Comparison of ENCODE assay signal across 8 mouse cellular contexts in genomic region chr5:117360631-117361541, GRCm38 (mm10). TPM values are rescaled to one million over a fixed set of nuclear protein-coding genes. Genes with fewer than 3 reads are reported as not detected.
DNase-seq lines count a peak whose midpoint lies in the region; ATAC-seq lines count a peak whose summit lies in the region.

No protein-coding gene starts in this region.

- H3K4me2 ChIP-seq in liver, embryonic 16.5 days (ENCODE audit: low read depth, low read length) = peak overlapping the region; percentile 30; the same call in 1 of the 2 replicates

- H3K9me3 ChIP-seq in megakaryocyte, embryonic 14.5 days = no peaks in the 10 kb centered on the region
- H3K9me3 ChIP-seq in liver, embryonic 16.5 days (replicated peaks; ENCODE audit: control insufficient read depth, low read length) = no peaks in the 10 kb centered on the region

- DNase-seq in adrenal gland, postnatal 10 days = peak; percentile 45
- peak; percentile 39 for DNase-seq in heart, postnatal 4 days
- DNase-seq in natural killer cell, adult 2 months (ENCODE audit: low spot score in 2 of 2) = no peak
- DNase-seq in right cerebral cortex, postnatal 36 days (ENCODE audit: low spot score in 2 of 2) = no peak
- no peak for DNase-seq in thymus, postnatal 36 days

- H3K4me3 ChIP-seq in megakaryocyte, embryonic 14.5 days (replicated peaks) = peak overlapping the region; percentile 60
- no peak overlapping the region for H3K4me3 ChIP-seq in liver, embryonic 16.5 days (ENCODE audit: low read depth, low read length)

- H3K9ac ChIP-seq in liver, embryonic 16.5 days (ENCODE audit: low read depth, low read length) = peak overlapping the region; percentile 21; the same call in 1 of the 2 replicates

- peaks cover 66% of the 10 kb centered on the region for H3K4me1 ChIP-seq in megakaryocyte, embryonic 14.5 days
- peaks cover 46% of the 10 kb centered on the region for H3K4me1 ChIP-seq in liver, embryonic 16.5 days (ENCODE audit: control insufficient read depth, low read depth, low read length)

- 23% methylated on average over 13 of the region's 13 CpGs for WGBS in liver, embryonic 16.5 days (ENCODE audit: insufficient replicate concordance)

- H3K27ac ChIP-seq in liver, embryonic 16.5 days (ENCODE audit: low read length) = peak overlapping the region; percentile 83

- H3K27me3 ChIP-seq in megakaryocyte, embryonic 14.5 days (replicated peaks) = no peaks in the 10 kb centered on the region
- peaks cover 5% of the 10 kb centered on the region for H3K27me3 ChIP-seq in liver, embryonic 16.5 days (ENCODE audit: control insufficient read depth, insufficient read depth, low read depth, low read length)

- H3K36me3 ChIP-seq in megakaryocyte, embryonic 14.5 days (replicated peaks; ENCODE audit: low read length) = peaks cover 30% of the 10 kb centered on the region
- no peaks in the 10 kb centered on the region for H3K36me3 ChIP-seq in liver, embryonic 16.5 days (ENCODE audit: control insufficient read depth, insufficient read depth)

- ATAC-seq in megakaryocyte, adult 5-6 weeks (ENCODE audit: poor library complexity, severe bottlenecking) = no peak
- ATAC-seq in liver, embryonic 16.5 days (ENCODE audit: low read depth) = peak; percentile 37

RNA-seq across cellular contexts. Expression of gene Wsb2, which starts 3.8 kb away (rescaled TPM):
- 7.5 and 29.6 TPM in 2 replicates for polyA plus RNA-seq in megakaryocyte, embryonic 14.5 days (2012; ENCODE audit: insufficient read depth, low replicate concordance)
- 15.5 and 21.3 TPM in 2 replicates for total RNA-seq in megakaryocyte, adult 5-6 weeks (2015)
- 28.3 and 36.1 TPM in 2 replicates for total RNA-seq in megakaryocyte, adult 5-6 weeks (2017)
- total RNA-seq in adrenal gland, postnatal 10 days (2021) = 10 to 100 TPM; 92.8 to 97.5 TPM
- total RNA-seq in heart, postnatal 4 days (2021) = 100 to 1,000 TPM; 124 to 127 TPM
- 16.8 and 20.5 TPM in 2 replicates for polyA plus RNA-seq in liver, embryonic 16.5 days (2015; fragmentation: Nextera tagmentation; extraction: Ambion mirVana)

RNA-seq across cellular contexts. Expression of gene Rfc5, which starts 28.0 kb away (rescaled TPM):
- polyA plus RNA-seq in megakaryocyte, embryonic 14.5 days (2012; ENCODE audit: insufficient read depth, low replicate concordance) = 23.5 and 42.8 TPM in 2 replicates
- total RNA-seq in megakaryocyte, adult 5-6 weeks (2015) = 29.8 and 50.6 TPM in 2 replicates
- total RNA-seq in megakaryocyte, adult 5-6 weeks (2017) = 36.5 and 39.0 TPM in 2 replicates
- total RNA-seq in adrenal gland, postnatal 10 days (2021) = 10 to 100 TPM; 16.3 to 27.8 TPM
- total RNA-seq in heart, postnatal 4 days (2021) = 10 to 100 TPM; 26.5 to 30.3 TPM
- 44.3 and 46.6 TPM in 2 replicates for polyA plus RNA-seq in liver, embryonic 16.5 days (2015; fragmentation: Nextera tagmentation; extraction: Ambion mirVana)

RNA-seq across cellular contexts. Expression of gene Vsig10, which starts 42.0 kb away (rescaled TPM):
- polyA plus RNA-seq in megakaryocyte, embryonic 14.5 days (2012; ENCODE audit: insufficient read depth, low replicate concordance) = 0.23 TPM in 1 of 2 replicates, not detected in the other
- 1.4 and 3.9 TPM in 2 replicates for total RNA-seq in megakaryocyte, adult 5-6 weeks (2015)
- 0.94 and 2.0 TPM in 2 replicates for total RNA-seq in megakaryocyte, adult 5-6 weeks (2017)
- 10 to 100 TPM; 23.4 to 26.0 TPM for total RNA-seq in adrenal gland, postnatal 10 days (2021)
- 10 to 100 TPM; 12.3 to 18.6 TPM for total RNA-seq in heart, postnatal 4 days (2021)
- polyA plus RNA-seq in liver, embryonic 16.5 days (2015; fragmentation: Nextera tagmentation; extraction: Ambion mirVana) = 1.5 and 1.8 TPM in 2 replicates

RNA-seq across cellular contexts. Expression of gene Ksr2, which starts 52.9 kb away (rescaled TPM):
- 0.03 and 0.12 TPM in 2 replicates for polyA plus RNA-seq in megakaryocyte, embryonic 14.5 days (2012; ENCODE audit: insufficient read depth, low replicate concordance)
- total RNA-seq in megakaryocyte, adult 5-6 weeks (2015) = 0.13 TPM in 1 of 2 replicates, not detected in the other
- total RNA-seq in megakaryocyte, adult 5-6 weeks (2017) = under 0.01 TPM in 1 of 2 replicates, not detected in the other
- 1 to 10 TPM; 3.6 to 5.1 TPM for total RNA-seq in adrenal gland, postnatal 10 days (2021)
- under 1 TPM; 0.09 to 0.10 TPM for total RNA-seq in heart, postnatal 4 days (2021)
- polyA plus RNA-seq in liver, embryonic 16.5 days (2015; fragmentation: Nextera tagmentation; extraction: Ambion mirVana) = 0.05 and 0.06 TPM in 2 replicates

Comparison
In these comparisons a context has a peak if more than half of its experiments do, and no peak if none do; other contexts are left out.
1. DNase-seq: peak in adrenal gland, postnatal 10 days (single experiment) and heart, postnatal 4 days (single experiment); none in natural killer cell, adult 2 months (0 of 2), right cerebral cortex, postnatal 36 days (0 of 2) and thymus, postnatal 36 days (0 of 2).